Mouse (Mus musculus): ENCODE measurements at regions not wholly inside any gene's neighbourhood (a gene's known extent, or its start where the extent isn't known, plus 50 kb on each side); places are given as distances from the start of the nearest gene placed in this dataset.

DNA sequence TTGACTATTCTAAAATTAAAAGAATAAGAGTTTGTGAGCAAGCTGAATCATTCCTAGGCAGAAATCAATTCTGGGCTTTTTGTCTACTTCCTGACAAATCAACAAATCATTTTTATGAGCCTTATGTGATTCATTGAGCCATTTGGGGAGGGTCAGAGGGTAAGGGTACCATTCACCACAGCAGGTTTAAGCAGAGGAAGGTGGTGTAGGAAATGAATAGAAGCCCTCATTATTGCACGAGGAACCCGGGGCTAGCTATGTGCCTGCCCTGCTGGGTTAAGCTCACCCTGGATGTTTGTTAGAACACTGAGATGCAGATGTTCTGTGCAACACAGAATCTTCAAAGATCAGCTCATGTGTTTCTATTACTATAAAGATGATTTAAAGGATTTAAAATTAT is 150.2 kb upstream of the Lyplal1 start:
- TF ChIP-seq CTCF (conservative IDR thresholded peaks at IDR 0.05; ENCODE audit: low read length) = no peak
- no peak for TF ChIP-seq POU5F1 (IDR thresholded peaks at IDR 0.05; ENCODE audit: borderline replicate concordance, low read length)
